Mouse (Mus musculus) spleen, postnatal 4 days (tissue): Measurements from ENCODE around the gene B3glct.

Experiments used
- DNase-seq, 2 experiments: peaks; one replicate each; pipeline ENCODE4 v3.0.0; 2022; ENCODE audit warnings: low spot score in 2 of 2

The B3glct gene

DNA sequence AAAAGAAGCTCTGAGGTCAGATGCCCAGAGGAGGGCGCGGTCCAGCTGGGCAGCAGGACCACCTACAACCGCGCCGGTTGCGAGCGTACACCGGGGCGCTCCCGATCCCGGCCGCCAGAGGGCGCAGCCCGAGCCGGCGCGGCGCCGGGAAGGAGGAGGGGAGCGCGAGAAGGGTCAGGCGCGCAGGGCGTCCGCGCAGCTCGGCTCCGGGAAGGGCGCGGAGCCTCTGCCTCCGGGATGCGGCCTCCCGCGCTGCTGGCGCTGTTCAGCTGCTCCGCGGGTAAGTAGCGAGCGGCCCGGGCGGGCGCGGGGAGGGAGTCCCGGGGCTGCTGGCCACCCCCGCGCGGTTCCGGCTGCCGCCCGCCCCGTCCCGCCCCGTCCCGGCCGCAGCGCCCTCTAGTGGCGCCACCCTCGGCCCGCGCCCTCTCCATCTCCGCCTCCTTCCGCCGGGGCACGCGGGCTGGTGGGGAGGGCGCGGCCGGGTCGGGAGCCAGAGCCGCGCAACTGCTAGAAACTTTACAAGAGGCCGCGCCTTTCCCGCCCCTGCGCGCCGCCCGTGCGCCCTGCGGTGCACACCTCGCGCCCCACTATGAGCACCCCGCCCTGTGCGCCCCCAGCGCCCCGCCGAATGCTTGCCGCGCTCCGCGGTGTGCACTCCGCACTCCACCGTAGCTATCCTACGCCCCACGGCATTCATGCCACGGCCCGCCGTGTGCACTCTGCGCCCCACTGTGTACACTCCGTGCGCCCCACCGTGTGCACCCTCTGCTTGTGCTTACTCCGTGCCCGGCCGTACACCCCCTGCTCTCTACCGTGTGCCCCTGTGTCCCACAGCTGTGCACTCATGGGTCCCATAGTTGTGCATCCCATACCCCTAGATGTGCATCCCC, at the start of gene B3glct:
TSS of gene B3glct (plus strand) at position 131 of the 890 bp plus-strand sequence.
- DNase-seq = peak; percentile 88 to 97

DNA sequence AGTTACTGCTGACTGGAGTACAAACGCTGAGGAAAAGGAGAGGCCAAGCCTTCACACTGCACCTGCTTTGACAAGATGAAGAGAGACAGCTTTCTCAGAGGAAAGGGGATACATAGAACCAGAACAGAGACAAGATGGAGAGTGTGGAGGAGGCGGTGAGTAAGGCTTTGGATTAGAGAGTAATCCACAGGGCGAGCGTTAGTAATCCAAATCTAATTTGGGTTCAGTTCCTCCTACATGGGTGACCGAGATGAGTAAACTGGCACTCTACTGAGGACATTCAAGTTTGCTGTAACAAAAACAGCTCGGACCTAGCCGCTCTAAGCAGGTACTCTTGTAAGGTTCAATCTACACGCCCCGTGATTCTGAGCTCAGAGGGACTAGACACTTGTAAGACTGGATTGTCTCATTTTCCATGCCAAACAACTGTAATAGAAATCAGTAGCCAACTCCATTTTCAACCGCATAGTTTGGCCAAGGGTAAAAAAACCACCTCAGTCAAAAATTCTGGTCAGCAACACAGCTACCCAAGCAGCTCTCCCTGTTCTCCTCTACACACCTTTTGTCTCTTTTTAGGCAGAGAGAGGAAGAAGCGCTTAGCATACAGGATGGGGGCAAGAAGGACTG, 43.5 kb upstream of the B3glct start:
- no peak for DNase-seq

DNA sequence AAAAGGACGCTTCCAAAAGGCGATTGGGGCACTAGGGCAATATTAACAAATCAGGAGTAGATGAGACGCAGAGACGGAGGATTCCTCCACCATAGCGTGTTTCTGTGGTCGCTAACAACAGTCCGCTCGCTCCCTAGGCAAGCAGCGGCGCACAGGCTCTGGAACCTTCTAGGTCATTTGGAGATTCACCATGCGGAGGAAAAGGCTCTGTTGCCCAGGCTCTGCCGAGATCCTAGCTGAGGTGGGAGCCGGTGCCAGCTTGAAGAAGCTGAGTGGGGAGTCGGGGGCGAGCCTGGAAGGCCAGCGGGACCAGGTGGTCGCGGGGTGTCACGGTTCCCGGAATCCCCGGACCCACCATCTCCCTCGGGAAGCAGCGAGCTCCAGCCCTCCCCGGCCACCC, 42.5 kb upstream of the B3glct start:
- peak in 1 of 2 experiments; percentile 23 for DNase-seq

DNA sequence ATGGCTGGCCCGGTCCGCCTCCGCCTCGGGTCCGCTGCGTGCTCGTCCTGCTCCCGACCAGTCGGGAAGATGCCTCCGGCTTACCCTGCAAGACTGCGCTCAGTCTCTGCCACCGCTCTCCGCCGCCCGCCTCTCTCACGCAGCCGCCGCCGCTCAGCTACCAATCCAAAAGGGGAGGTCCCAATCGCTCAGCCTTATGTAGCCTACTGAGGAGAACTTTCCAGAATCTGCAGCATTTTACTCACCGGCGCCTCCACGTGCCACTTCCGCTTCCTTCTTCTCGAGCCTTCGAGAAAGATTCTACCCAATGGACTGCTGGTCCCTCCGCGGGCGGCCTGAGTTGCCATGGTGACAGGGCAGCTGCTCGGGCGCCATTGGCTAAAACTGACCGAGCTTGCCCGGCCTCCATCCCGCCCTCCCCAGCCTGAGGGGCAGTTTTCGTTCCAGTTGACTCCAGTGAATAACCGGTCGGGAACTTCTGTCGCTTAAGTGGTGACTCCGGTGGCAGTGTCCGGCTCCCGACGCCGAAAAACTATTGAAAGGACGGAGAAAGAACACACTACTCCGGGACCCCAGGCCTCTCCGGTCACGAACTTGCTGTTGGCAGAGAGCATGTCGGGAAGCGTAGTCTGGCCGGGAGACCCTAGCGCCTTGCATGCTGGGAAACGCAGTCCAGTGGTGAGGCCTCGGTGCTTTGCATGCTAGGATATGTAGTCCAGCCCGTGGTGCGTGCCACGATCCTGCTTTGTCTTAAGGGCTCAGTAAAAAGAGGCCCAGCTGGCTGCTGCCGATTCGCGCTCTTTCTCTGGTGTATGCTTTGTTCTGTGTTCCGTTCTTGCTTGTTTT, 41.7 kb upstream of the B3glct start, which contains the start of gene Hsph1:
TSS of gene Hsph1 (minus strand) at position 302 of the 846 bp plus-strand sequence.
- DNase-seq = peak; percentile 95 to 96

DNA sequence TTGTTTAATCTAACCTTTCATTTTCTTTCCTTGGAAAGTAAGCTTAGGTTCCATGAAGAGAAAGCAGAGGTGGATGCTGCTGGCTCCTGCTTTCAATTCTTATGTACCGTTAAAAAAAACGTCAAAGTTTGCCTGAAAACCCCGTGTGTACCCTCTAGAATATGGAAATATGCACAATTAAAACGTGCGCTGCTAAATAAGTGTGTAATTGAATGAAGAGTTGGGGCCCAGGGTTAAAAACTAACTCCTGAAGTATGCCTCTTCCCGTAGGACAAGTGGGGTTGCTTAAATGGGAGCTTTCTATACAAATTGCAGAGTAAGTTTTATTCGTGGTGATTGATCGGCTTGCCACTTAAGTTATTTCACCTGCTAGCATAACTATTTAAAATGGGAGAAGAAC, 40.7 kb upstream of the B3glct start:
- DNase-seq = no peak

DNA sequence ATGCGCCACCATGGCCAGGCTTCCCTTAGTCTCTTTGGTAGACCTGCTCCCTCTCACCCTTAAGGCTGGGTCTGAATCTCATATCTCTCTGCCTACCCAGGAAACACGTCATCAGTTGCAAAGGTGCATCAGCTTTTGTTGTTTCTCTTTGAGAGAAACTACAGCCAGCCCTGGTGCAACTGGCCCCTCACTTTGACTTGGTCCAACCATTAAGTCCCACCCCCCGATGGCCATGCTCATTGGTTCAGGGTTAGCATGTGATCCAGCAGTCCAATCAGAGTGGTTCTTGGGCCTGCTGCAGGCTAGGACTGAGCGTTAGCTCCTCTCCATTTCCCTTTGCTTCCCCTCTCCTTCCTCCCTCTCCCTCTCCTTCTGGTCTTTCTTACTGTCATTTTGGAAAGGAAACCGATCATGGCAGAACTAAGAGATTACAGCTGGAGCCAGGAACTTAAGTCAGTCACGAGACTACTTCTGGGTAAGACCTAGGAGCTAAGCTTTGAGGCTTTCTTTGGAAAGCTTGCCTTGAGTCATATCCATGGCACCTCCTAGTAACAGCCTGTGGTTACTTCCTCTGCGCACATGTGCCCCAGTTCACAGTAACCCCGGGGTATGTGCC, 36.6 kb upstream of the B3glct start:
- no peak for DNase-seq

DNA sequence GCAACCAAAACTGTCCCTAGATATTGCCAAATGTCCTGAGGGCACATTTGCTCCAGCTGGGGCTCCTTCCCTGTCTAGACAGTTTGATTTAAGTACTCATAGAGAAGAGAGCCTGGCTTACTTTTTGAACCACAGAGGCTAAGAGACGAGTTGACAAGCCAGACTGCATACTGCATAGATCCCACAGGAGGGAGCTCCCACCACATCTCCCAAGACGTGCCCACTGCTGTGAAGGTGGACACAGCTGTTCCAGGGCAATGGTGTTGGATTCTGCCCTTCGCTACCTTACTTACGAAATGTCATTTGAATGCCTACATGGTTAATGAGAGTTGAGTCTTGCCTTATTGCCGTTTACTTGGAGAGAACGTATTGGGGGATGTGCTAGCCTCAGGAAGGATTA, 35.7 kb upstream of the B3glct start:
- DNase-seq = no peak

DNA sequence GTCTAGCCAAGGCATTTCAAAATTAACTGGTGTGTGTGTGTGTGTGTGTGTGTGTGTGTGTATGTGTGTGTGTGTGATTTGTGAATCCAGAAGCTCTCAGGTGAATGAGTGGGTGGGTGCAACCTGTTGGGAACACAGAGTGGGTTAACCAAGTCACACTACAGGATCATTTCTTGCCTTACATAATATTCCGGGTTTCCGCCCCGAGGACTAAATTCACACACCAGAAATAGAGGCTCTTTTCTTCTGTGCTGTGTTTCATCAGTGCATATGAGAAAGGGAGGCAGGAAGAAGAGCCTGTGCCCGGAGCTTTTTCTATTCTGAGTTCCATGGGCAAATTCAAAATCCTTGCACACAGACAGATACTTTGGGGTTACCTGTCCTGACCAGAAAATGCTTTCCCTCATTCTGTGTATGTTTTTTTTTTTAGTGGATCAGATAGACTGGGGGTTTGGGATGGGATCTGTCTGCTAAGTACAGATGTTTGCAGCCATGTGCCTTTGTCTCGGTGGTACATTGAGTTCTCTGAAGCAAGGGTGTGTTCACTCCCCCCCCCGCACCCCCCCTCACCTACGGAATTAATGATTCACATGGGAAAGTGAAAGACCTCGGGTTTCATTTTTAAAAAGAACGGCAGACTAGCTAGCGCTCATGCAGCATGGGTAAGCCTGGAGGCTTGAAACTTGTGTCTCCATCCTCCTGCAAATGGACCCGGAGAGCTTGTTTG, 35.1 kb upstream of the B3glct start:
- DNase-seq = no peak

DNA sequence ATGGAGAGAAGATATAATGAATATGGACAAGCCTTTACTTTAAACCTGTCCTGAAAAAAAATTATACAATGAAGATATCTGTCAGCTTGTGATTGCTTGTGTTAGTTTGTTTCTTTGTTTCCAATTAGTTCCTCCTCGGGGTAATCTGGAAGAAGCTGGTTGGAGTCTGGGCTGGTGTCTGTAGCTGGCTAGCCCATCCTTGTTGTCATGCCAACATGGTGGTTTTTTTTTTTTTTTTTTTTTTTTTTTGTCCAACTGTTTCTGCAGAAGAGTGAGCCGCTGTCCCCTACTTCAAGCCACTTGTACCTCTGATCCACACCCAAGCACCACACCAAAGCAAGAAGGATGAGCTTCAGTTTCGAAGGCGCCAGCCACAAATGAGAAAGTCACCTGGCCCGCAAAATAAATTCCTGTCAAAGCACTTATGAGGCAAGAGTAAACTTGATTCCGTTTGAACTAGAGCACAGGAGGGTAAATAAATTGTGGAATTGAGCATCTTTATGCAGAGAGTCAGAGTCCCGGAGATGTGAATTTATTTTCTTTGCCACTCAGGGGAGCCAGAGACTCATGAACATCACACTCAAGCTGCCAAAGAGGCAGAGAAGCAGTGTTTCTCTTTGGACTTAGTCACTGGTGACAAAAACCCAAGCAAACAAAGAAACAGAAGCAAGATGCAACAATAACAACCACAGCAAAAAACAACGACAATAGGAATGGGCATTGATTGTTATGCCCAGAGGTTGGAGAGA, 30.5 kb upstream of the B3glct start:
- DNase-seq = no peak

DNA sequence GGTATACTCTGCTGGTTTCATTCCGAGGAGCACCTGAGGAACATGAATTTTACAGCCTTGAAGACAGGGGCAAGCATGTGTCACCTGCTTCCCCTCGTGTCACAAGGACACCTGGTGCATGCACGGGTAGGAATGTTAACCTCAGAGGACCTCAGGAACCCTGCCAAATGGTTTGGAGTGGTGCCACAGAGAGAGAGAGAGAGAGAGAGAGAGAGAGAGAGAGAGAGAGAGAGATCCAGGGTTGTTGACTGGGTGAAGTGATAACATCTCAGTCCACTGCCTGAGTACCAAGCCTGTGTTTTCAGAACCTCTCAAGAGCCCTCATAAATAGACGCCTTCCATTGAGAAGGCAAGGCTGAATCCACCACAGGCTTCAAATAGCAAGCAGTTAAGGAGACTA, 29.8 kb upstream of the B3glct start:
- no peak for DNase-seq

DNA sequence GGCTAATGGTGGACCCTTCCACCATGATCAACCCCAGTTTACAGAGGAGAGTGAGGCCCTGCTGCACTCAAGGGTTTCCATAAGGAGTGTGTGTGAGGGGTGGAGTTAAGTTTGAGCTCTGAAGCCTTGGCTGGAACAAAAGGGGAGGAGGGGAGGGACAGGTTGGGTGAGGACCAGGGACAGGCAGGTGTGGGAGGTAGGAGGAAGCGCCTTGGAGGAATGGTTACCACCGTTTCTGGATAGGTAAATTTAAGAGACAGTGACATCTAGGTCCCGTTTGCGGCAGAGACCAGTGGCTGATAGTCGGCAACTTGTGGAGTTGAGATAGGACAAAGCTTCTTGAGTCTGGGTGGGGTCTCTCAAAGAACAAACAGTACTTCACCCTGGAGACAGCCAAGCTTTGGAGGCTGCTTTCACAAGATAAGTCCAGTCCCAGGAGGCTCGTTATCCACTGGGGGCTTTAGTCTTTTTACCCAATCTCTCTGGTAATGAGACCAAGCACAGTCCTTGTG, 29.1 kb upstream of the B3glct start:
- peak in 1 of 2 experiments; percentile 27 for DNase-seq

DNA sequence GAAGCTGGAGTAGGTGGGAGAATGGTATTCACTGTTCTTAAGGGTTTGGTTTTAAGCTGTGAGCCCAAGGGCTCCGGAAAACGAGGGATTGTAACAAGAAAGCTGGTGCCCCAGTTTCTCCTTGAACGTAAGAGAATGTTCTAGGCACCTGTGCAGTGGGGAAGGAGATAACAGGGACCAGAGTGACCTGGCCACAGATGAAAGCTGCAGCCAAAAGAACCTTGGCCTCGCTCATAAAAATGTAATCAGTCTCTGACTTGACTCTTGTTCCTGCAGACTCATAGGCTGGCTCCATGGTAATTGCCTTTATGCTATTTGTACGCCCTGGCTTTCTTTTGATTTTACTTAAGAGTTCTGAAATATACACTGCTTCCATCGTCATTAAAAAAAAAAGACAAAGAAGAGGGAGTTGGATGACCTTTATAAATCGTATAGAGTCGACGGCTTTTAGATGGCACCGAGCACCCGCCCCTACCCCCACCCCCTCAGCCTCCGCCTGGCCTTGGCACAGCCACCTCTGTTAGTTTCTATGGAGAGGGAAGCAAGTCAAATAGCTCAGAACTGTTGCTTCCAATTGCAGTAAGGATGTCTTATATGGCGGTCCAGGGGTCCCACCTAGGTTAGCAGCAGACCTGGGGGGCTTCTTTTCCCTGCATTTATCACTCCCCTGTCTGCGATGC, 28.4 kb upstream of the B3glct start:
- DNase-seq = no peak

DNA sequence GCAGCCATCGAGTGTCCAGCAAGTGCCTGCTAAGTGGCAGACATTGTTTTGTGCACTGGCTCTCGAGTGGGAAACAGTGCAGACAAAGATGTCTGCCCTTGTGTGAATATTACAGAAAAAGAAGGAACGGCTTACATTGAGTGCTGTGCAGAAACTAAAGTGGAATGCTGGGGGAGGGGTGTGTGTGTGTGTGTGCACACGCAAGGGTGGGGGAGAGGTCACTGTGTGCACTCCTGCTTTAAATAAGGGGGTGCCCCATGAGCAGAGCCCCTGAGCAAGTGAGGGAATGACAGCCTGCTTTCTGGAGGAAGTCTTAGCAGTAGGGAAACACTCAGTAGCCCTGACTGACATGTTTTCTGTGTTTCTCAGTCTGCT, 27.9 kb upstream of the B3glct start:
- DNase-seq = no peak

DNA sequence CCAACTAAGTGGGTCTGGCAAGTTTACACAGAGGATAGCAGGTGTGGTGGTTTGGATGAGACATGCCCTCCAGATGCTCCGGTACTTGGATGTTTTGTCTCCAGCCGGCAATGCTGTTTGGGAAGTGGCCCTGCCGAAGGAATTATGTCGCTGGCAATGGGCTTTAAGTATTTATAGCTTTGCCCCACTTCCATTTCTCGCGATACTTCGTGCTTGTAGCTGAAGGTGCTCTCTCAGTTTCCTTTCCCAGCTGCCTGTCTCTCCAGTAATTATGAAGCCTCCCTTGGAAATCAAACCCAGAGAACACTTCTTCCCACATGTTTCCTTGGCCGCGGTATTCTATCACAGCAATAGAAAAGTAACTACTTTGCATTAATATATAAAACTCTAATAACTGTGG, 22.4 kb upstream of the B3glct start:
- DNase-seq = no peak

DNA sequence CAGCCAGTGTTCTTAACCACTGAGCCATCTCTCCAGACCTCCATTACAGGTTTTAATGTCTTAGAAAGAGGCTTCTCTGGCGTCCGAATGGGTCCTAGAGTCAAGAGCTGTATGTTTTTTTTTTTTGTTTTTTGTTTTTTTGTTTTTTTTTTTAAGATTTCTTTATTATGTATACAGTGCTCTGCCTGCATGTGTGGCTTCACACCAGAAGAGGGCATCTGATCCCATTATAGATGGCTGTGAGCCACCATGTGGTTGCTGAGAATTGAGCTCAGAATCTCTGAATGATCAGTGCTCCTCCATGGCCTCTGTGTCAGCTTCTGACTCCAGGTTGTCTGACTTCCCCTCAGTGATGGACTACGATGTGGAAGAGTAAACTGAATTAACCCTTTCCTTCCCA, 20.0 kb upstream of the B3glct start:
- DNase-seq = no peak

DNA sequence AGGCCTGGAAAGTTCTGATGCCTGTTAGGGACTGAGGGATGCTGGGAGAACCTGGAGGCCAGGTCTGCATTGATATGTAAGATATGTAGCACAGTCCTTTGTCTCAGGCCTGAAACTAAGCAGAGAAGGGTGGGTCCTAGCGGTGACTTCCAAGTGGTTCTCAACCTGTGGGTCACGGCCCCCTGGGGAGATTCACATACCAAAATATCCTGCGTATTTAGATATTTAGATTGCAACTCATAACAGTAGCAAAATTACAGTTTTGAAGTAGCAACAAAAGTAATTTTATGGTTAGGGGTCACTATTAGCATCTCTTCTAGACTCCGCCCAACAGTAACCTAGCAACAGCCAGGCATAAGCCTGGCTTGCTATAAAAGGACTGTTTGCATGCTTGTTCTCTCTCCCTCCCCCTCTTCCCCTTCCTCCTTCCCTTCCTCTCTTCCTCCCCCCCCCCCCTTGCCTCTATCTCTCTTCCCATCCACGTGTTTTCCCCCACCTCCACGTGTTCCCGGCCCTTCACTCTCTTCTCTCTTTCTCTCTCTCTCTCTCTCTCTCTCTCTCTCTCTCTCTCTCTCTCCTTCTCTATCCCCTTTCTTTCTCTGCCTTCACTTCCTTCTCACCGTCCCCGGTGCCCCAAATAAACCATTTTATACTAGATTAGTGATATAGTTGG, 19.2 kb upstream of the B3glct start:
- DNase-seq = no peak

DNA sequence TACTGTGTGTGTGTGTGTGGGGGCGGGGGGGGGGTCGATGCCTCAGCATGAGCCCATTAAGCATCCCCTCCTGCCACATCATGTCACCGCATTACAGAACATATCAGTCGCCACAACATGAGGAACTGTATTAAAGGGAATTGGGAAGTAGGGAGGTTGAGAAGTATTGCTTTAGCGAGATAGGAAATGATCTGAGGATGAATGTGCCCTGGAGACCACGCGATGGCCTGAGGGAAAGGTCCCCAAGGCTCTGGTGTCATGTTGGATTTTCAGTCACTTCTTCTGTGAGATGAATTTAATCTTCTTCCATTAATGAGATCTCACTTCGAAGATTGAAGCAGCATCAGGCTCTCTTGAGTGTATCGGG, 18.6 kb upstream of the B3glct start:
- DNase-seq = no peak

DNA sequence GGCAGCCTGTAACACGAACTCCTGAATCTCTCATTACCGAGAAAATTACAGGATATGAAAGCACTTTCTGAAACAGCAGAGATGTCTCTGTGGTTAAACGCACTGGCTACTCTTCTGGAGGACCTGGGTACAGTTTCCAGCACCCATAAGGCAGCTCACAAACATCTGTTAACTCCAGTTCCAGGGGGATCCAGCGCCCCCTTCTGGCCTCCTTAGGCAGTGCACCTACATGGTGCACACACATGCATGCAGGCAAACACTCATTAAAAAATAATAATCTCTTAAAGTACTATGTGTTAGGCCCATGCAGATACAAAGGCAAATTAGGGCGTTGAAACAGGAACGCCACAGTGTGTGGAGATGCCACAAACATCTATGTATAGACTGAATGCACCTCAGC, 16.6 kb upstream of the B3glct start:
- no peak for DNase-seq

DNA sequence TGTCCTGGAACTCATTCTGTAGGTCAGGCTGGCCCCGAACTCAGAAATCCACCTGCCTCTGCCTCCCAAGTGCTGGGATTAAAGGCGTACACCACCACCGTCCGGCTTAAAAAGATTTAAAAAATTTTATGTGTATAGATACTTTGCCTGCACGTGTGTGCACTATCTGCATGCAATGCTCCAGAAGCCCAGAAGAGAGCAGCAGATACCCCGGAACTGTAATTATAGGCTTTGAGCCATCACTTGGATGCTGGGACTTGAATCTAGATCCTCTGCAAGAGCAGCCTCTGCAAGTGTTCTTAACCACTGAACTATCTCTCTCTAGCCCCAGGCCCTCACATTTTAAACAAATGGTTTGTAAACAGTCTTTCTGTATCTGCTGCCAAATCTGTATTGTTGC, 15.1 kb upstream of the B3glct start:
- DNase-seq = no peak
